Mouse (Mus musculus): ENCODE data around the gene Tssk4. TPM values are rescaled to one million over a fixed set of nuclear protein-coding genes. Genes with fewer than 3 reads are reported as not detected.

Tssk4 gene
- total and polyA plus RNA-seq, 2 experiments: 0.09 to 0.18 TPM

- no peak for DNase-seq (ENCODE audit: extremely low read depth, low read depth, low spot score)
- 93% methylated on average over 9 of the region's 9 CpGs for WGBS
- H3K36me3 ChIP-seq (ENCODE audit: control insufficient read depth, insufficient read depth, low read length): peaks cover 14% of the 10 kb centered on the region
- H3K27ac ChIP-seq (replicated peaks; ENCODE audit: insufficient read depth, low read depth, low read length): no peak within 1 kb of the TSS
- H3K79me2 ChIP-seq (ENCODE audit: control insufficient read depth, insufficient read depth, low read length): peaks cover 15% of the 10 kb centered on the region; the same call in 1 of the 2 replicates
- peaks cover 9% of the 10 kb centered on the region for H3K4me1 ChIP-seq (ENCODE audit: control insufficient read depth, insufficient read depth, low read length)
- H3K4me3 ChIP-seq (ENCODE audit: insufficient read depth, low read depth, low read length): no peak within 1 kb of the TSS
- H3K27me3 ChIP-seq (ENCODE audit: control insufficient read depth, insufficient read depth, low read length): no peaks in the 10 kb centered on the region
- TF ChIP-seq POLR2A (IDR thresholded peaks at IDR 0.05; ENCODE audit: extremely low read depth, insufficient read depth, low read length) (no peak), CTCF (IDR thresholded peaks at IDR 0.05; ENCODE audit: low read depth, low read length) (no peak)
- no peak within 1 kb of the TSS for H3K9ac ChIP-seq (ENCODE audit: low read depth, low read length)
Measured at GRCm38 (mm10) chr14:55637795-55638194, 12.2 kb upstream of the Tssk4 start, which contains the start of gene Gm49378. Gene Gm49378, minus strand, starts transcription at chr14:55637895.

DNA sequence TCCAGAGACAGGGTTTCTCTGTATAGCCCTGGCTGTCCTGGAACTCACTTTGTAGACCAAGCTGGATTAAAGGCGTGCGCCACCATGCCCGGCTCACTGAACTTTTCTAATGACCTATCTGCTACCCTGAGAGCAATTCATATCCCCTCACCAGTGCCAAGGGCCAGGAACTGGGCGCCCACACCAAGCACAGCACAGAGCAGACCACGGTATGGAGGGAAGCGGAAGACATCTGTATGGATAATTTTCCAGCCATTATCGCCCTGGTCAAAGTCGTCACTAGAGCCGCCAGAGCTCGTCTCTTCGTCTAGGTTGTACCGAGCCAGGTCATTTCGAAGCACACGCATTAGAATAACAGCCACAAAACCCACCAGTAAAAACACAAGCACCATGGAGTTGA is 9.2 kb upstream of the Tssk4 start:
- Histone ChIP-seq H3K27ac (replicated peaks; ENCODE audit: insufficient read depth, low read depth, low read length) (no peak overlapping the region), H3K36me3 (ENCODE audit: control insufficient read depth, insufficient read depth, low read length) (peaks cover 14% of the 10 kb centered on the region), H3K4me1 (ENCODE audit: control insufficient read depth, insufficient read depth, low read length) (peaks cover 14% of the 10 kb centered on the region), H3K79me2 (ENCODE audit: control insufficient read depth, insufficient read depth, low read length) (peaks cover 18% of the 10 kb centered on the region; the same call in 1 of the 2 replicates), H3K9ac (ENCODE audit: low read depth, low read length) (no peak overlapping the region), H3K27me3 (ENCODE audit: control insufficient read depth, insufficient read depth, low read length) (no peaks in the 10 kb centered on the region), H3K4me3 (ENCODE audit: insufficient read depth, low read depth, low read length) (no peak overlapping the region)
- no peak for TF ChIP-seq CTCF (IDR thresholded peaks at IDR 0.05; ENCODE audit: low read depth, low read length)
- TF ChIP-seq POLR2A (IDR thresholded peaks at IDR 0.05; ENCODE audit: extremely low read depth, insufficient read depth, low read length): no peak
- no peak for DNase-seq (ENCODE audit: extremely low read depth, low read depth, low spot score)
- 96% methylated on average over 14 of the region's 14 CpGs for WGBS

DNA sequence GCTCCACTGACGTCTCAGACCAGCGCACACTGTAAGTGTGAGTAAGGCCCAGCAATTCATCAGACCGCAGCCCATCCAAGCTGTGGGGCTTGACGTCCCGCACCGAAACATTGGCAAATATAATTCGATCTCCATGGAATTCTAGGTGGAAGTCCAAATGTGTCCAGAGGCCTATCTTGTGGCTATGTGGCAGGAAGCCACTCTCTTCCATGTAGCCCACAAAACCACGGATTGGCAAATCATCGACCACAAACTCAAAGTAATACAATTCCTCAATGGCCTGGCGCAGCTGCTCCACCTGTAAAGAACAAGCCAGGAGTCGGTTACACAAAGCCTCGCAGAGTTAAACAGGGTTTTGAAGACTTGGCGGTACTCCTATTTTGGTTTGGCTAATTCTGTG is 8.7 kb upstream of the Tssk4 start:
- Histone ChIP-seq H3K27me3 (ENCODE audit: control insufficient read depth, insufficient read depth, low read length) (no peaks in the 10 kb centered on the region), H3K27ac (replicated peaks; ENCODE audit: insufficient read depth, low read depth, low read length) (no peak overlapping the region), H3K79me2 (ENCODE audit: control insufficient read depth, insufficient read depth, low read length) (peaks cover 18% of the 10 kb centered on the region; the same call in 1 of the 2 replicates), H3K36me3 (ENCODE audit: control insufficient read depth, insufficient read depth, low read length) (peaks cover 14% of the 10 kb centered on the region), H3K4me3 (ENCODE audit: insufficient read depth, low read depth, low read length) (no peak overlapping the region), H3K4me1 (ENCODE audit: control insufficient read depth, insufficient read depth, low read length) (peaks cover 14% of the 10 kb centered on the region), H3K9ac (ENCODE audit: low read depth, low read length) (no peak overlapping the region)
- 96% methylated on average over 13 of the region's 13 CpGs for WGBS
- DNase-seq (ENCODE audit: extremely low read depth, low read depth, low spot score): no peak
- TF ChIP-seq CTCF (IDR thresholded peaks at IDR 0.05; ENCODE audit: low read depth, low read length) (no peak), POLR2A (IDR thresholded peaks at IDR 0.05; ENCODE audit: extremely low read depth, insufficient read depth, low read length) (no peak)

DNA sequence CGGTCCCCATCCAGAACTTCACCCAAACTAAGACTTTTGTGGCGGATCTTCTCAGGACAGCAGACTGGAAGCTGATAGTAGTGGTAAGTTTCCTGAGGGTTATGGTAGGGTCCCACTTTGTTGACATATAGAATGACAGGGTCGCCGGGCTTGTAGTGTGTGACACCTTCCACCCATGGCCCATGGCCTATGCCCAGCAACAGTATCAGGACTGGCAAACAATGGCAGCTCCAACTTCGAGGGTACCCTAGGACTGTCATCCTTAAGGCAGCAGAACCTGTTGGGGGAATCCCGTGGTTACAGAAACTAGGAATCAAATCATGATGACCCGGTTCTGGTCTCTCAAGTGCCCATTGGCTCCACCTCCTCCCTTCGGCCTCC is 7.3 kb upstream of the Tssk4 start:
- WGBS: 16% methylated on average over 8 of the region's 8 CpGs
- TF ChIP-seq POLR2A (IDR thresholded peaks at IDR 0.05; ENCODE audit: extremely low read depth, insufficient read depth, low read length) (no peak), CTCF (IDR thresholded peaks at IDR 0.05; ENCODE audit: low read depth, low read length) (no peak)

DNA sequence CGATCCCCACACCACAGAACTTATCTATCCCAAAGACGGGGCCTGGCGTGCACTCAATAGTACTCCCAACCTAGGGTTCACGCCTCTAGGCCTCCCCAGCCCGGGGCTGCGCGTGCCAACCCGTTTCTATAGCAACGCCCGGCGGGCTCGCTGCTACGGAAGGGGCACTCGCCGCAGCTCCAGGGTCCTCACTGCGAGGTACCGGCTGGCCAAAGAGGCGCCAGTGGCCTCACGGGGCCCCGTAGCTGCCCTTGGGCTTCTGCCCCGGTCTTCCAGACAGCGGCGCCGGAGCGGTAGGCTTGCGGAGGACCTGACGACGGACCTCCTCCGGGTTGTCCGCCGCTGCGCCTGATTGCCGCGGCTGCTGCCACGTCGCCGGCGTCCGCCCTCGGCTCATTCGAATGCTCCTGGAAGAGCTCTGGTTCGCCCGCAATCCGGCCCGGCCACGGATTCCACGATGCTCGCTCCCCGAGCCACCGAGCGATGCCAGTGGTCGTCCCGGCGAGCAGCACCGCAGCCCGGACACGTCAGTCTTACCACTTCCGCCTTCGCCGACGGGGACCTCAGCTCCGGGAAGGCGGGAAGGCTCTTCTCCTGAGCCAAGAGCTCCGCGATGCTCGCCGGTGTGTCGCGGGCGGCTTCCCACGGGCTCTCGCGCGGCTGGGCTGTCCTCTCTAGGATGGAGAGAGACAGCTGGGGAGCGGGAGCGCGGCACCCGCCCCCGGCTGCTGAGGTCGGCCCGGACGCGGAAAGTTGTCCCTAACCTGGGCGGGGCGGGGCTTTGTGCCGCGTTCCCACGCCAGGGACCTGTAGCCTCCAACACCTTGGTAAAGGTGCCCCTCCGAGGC is 6.7 kb upstream of the Tssk4 start, which contains the start of gene Tm9sf1:
Gene Tm9sf1, minus strand, starts transcription at position 747 of the 848 bp plus-strand sequence.
- H3K27ac ChIP-seq (replicated peaks; ENCODE audit: insufficient read depth, low read depth, low read length): peak within 1 kb of the TSS; percentile 96
- peaks cover 14% of the 10 kb centered on the region for H3K4me1 ChIP-seq (ENCODE audit: control insufficient read depth, insufficient read depth, low read length)
- H3K27me3 ChIP-seq (ENCODE audit: control insufficient read depth, insufficient read depth, low read length): no peaks in the 10 kb centered on the region
- H3K9ac ChIP-seq (ENCODE audit: low read depth, low read length): peak within 1 kb of the TSS; percentile 93
- H3K79me2 ChIP-seq (ENCODE audit: control insufficient read depth, insufficient read depth, low read length): peaks cover 18% of the 10 kb centered on the region; the same call in 1 of the 2 replicates
- H3K4me3 ChIP-seq (ENCODE audit: insufficient read depth, low read depth, low read length): peak within 1 kb of the TSS; percentile 90
- TF ChIP-seq CTCF (IDR thresholded peaks at IDR 0.05; ENCODE audit: low read depth, low read length) (no peak), POLR2A (IDR thresholded peaks at IDR 0.05; ENCODE audit: extremely low read depth, insufficient read depth, low read length) (peak; percentile 55; the same call in 1 of the 2 replicates)
- under 1% methylated on average over 89 of the region's 89 CpGs for WGBS
- peak; percentile 72 for DNase-seq (ENCODE audit: extremely low read depth, low read depth, low spot score)
- H3K36me3 ChIP-seq (ENCODE audit: control insufficient read depth, insufficient read depth, low read length): peaks cover 10% of the 10 kb centered on the region

More for the DNA sequence above, 7.3 kb upstream of the Tssk4 start:
- peak overlapping the region; percentile 96 for H3K27ac ChIP-seq (replicated peaks; ENCODE audit: insufficient read depth, low read depth, low read length)
- peak overlapping the region; percentile 93 for H3K9ac ChIP-seq (ENCODE audit: low read depth, low read length)
- peaks cover 14% of the 10 kb centered on the region for H3K4me1 ChIP-seq (ENCODE audit: control insufficient read depth, insufficient read depth, low read length)
- H3K4me3 ChIP-seq (ENCODE audit: insufficient read depth, low read depth, low read length): peak overlapping the region; percentile 90
- peaks cover 11% of the 10 kb centered on the region for H3K36me3 ChIP-seq (ENCODE audit: control insufficient read depth, insufficient read depth, low read length)
- peaks cover 18% of the 10 kb centered on the region; the same call in 1 of the 2 replicates for H3K79me2 ChIP-seq (ENCODE audit: control insufficient read depth, insufficient read depth, low read length)
- no peaks in the 10 kb centered on the region for H3K27me3 ChIP-seq (ENCODE audit: control insufficient read depth, insufficient read depth, low read length)
- DNase-seq (ENCODE audit: extremely low read depth, low read depth, low spot score): no peak

Measured in liver, adult 2 months (tissue).